Mouse (Mus musculus): Measurements from ENCODE around the gene Itga7. TPM values are rescaled to one million over a fixed set of nuclear protein-coding genes. Genes with fewer than 3 reads are reported as not detected.
"Not testable (repeated sequence)": the region's sequence is repeated elsewhere in the genome, so short reads cannot be mapped to it uniquely, and the experiment has no call there.

Itga7 gene
- total RNA-seq, 2 experiments from 2014 or later, result 125 to 127 TPM

GRCm38 (mm10) chr10:128989131-128989530 lies 55.5 kb downstream of the Itga7 start, which contains the start of gene Olfr9:
Olfr9 (plus strand) TSS chr10:128989431.
- not testable (repeated sequence) for DNase-seq

- not testable (repeated sequence) for DNase-seq
These were observed 56.7 kb downstream of the Itga7 start for GRCm38 (mm10) chr10:128990129-128990850.

- no peak for DNase-seq
These were observed 57.4 kb downstream of the Itga7 start for GRCm38 (mm10) chr10:128990994-128991393.

- no peak for DNase-seq
These were observed 62.2 kb downstream of the Itga7 start for GRCm38 (mm10) chr10:128995796-128996195.

- no peak for DNase-seq
These were observed 63.0 kb downstream of the Itga7 start for GRCm38 (mm10) chr10:128996523-128997040.

GRCm38 (mm10) chr10:129004032-129004920 lies 70.7 kb downstream of the Itga7 start:
- DNase-seq, result no peak

Other genes with a start within 250 kb of the Itga7 start
- gene Rab5b, start 237.6 kb upstream of the Itga7 start, total RNA-seq (2021), result 10 to 100 TPM; 82.7 to 83.2 TPM
- gene Pmel, start 229.6 kb upstream of the Itga7 start, total RNA-seq (2021), result 1 to 10 TPM; 2.1 to 2.4 TPM
- 10 to 100 TPM; 14.0 to 18.8 TPM for gene Cdk2, start 228.8 kb upstream of the Itga7 start, total RNA-seq (2021)
- gene Dgka, start 189.0 kb upstream of the Itga7 start, total RNA-seq (2021), result 1 to 10 TPM; 7.1 to 8.8 TPM
- gene Pym1, start 185.9 kb upstream of the Itga7 start, total RNA-seq (2021), result 10 to 100 TPM; 13.7 to 14.9 TPM
- gene Mmp19, start 142.9 kb upstream of the Itga7 start, total RNA-seq (2021), result 1 to 10 TPM; 2.8 to 3.8 TPM
- 10 to 100 TPM; 28.9 to 34.6 TPM for gene Dnajc14, start 129.8 kb upstream of the Itga7 start, total RNA-seq (2021)
- gene Tmem198b, start 129.4 kb upstream of the Itga7 start, total RNA-seq (2021), result 10 to 100 TPM in 1 of 2 experiments, 1 to 10 TPM in 1; 7.4 to 10.8 TPM
- 10 to 100 TPM; 45.3 to 45.4 TPM for gene Sarnp, start 116.5 kb upstream of the Itga7 start, total RNA-seq (2021)
- 1 to 10 TPM; 7.5 to 8.8 TPM for gene Ormdl2, start 112.2 kb upstream of the Itga7 start, total RNA-seq (2021)
- 1 to 10 TPM; 8.2 to 9.5 TPM for gene Gdf11, start 42.1 kb upstream of the Itga7 start, total RNA-seq (2021)
- 100 to 1,000 TPM; 198 to 258 TPM for gene Cd63, start 32.8 kb upstream of the Itga7 start, total RNA-seq (2021)
- 10 to 100 TPM in 1 of 2 experiments, 1 to 10 TPM in 1; 8.2 to 12.5 TPM for gene Rdh5, start 10.9 kb upstream of the Itga7 start, total RNA-seq (2021)
- gene Bloc1s1, start 9.8 kb upstream of the Itga7 start, total RNA-seq (2021), result 100 to 1,000 TPM; 201 to 210 TPM
- under 1 TPM in 1 of 2 experiments, not detected in 1; 0.19 TPM for gene Mettl7b, start 27.2 kb downstream of the Itga7 start, total RNA-seq (2021)
- gene Olfr9, start 55.6 kb downstream of the Itga7 start, total RNA-seq (2021), result not detected
- not detected for gene Olfr763, start 77.0 kb downstream of the Itga7 start, total RNA-seq (2021)
- gene Olfr764-ps1, start 106.1 kb downstream of the Itga7 start, total RNA-seq (2021), result not detected
- not detected for gene Olfr765, start 116.2 kb downstream of the Itga7 start, total RNA-seq (2021)
- gene Olfr766-ps1, start 135.2 kb downstream of the Itga7 start, total RNA-seq (2021), result not detected
- gene Olfr767, start 149.1 kb downstream of the Itga7 start, total RNA-seq (2021), result not detected
- not detected for gene Olfr768, start 165.6 kb downstream of the Itga7 start, total RNA-seq (2021)
- gene Olfr769, start 184.0 kb downstream of the Itga7 start, total RNA-seq (2021), result not detected
- not detected for gene Olfr770, start 205.2 kb downstream of the Itga7 start, total RNA-seq (2021)
- not detected for gene Olfr771, start 230.9 kb downstream of the Itga7 start, total RNA-seq (2021)
- gene Olfr772, start 244.1 kb downstream of the Itga7 start, total RNA-seq (2021), result not detected